ENCODE assay signal across 8 mouse cellular contexts in genomic region chr14:75787794-75788175, GRCm38 (mm10). TPM values are rescaled to one million over a fixed set of nuclear protein-coding genes. Genes with fewer than 3 reads are reported as not detected.
A peak's percentile ranks its signal among the peaks of the same experiment; 100 is the strongest.
DNase-seq lines count a peak whose midpoint lies in the region; ATAC-seq and TF ChIP-seq lines count a peak whose summit lies in the region.

No protein-coding gene starts in this region.

- WGBS in lung, embryonic 14.5 days, result 32% methylated on average over 7 of the region's 7 CpGs
- WGBS in embryonic facial prominence, embryonic 14.5 days, result 30% methylated on average over 7 of the region's 7 CpGs
- WGBS in intestine, embryonic 14.5 days, result 37% methylated on average over 7 of the region's 7 CpGs
- WGBS in neural tube, embryonic 13.5 days, result 33% methylated on average over 7 of the region's 7 CpGs

- peak; percentile 6 for DNase-seq in lung, embryonic 14.5 days
- no peak for DNase-seq in lung, postnatal 36 days
- DNase-seq in embryonic facial prominence, embryonic 14.5 days (ENCODE audit: low spot score), result no peak
- DNase-seq in intestine, embryonic 14.5 days (ENCODE audit: low spot score), result no peak
- DNase-seq in layer of hippocampus, adult 8-10 months (ENCODE audit: low spot score in 2 of 2), result no peak
- no peak for DNase-seq in adrenal gland, postnatal 4 days (ENCODE audit: low spot score in 2 of 2)
- no peak for DNase-seq in urinary bladder, postnatal 14 days (ENCODE audit: low spot score)

- H3K4me1 ChIP-seq in lung, embryonic 14.5 days (ENCODE audit: insufficient read depth), result peaks cover 3% of the 10 kb centered on the region; the same call in 1 of the 2 replicates
- peaks cover 5% of the 10 kb centered on the region; the same call in 1 of the 2 replicates for H3K4me1 ChIP-seq in embryonic facial prominence, embryonic 14.5 days (ENCODE audit: control insufficient read depth, insufficient read depth, low read length)
- H3K4me1 ChIP-seq in intestine, embryonic 14.5 days (replicated peaks; ENCODE audit: control insufficient read depth, insufficient read depth, low read length), result no peaks in the 10 kb centered on the region
- peaks cover 8% of the 10 kb centered on the region for H3K4me1 ChIP-seq in neural tube, embryonic 13.5 days (replicated peaks)

- H3K4me2 ChIP-seq in lung, embryonic 14.5 days, result peak overlapping the region; percentile 84
- peak overlapping the region; percentile 88 for H3K4me2 ChIP-seq in embryonic facial prominence, embryonic 14.5 days (ENCODE audit: low read depth, low read length)
- H3K4me2 ChIP-seq in intestine, embryonic 14.5 days (ENCODE audit: low read length), result peak overlapping the region; percentile 54
- peak overlapping the region; percentile 68 for H3K4me2 ChIP-seq in neural tube, embryonic 13.5 days

- no peak for TF ChIP-seq CTCF in lung, embryonic 14.5 days (IDR thresholded peaks at IDR 0.05; ENCODE audit: low read depth)

- H3K27me3 ChIP-seq in lung, embryonic 14.5 days (ENCODE audit: insufficient read depth, low read length), result 0 out of 2 replicates have a peak, but pooled peaks cover 8% of the 10 kb centered on the region
- peaks cover 21% of the 10 kb centered on the region for H3K27me3 ChIP-seq in embryonic facial prominence, embryonic 14.5 days (replicated peaks; ENCODE audit: control insufficient read depth, insufficient read depth, low read length)
- peaks cover 14% of the 10 kb centered on the region; the same call in 1 of the 2 replicates for H3K27me3 ChIP-seq in intestine, embryonic 14.5 days (replicated peaks; ENCODE audit: control insufficient read depth, insufficient read depth, low read length)
- peaks cover 22% of the 10 kb centered on the region for H3K27me3 ChIP-seq in neural tube, embryonic 13.5 days

- ATAC-seq in lung, embryonic 14.5 days (ENCODE audit: insufficient read depth), result no peak
- no peak for ATAC-seq in embryonic facial prominence, embryonic 14.5 days (ENCODE audit: low read depth)
- ATAC-seq in intestine, embryonic 14.5 days (replicated peaks; ENCODE audit: low FRiP score, low TSS enrichment, low read depth), result no peak
- no peak for ATAC-seq in neural tube, embryonic 13.5 days (ENCODE audit: low read depth)

- H3K4me3 ChIP-seq in lung, embryonic 14.5 days (ENCODE audit: low read depth, low read length), result peak overlapping the region; percentile 70; the same call in 1 of the 2 replicates
- H3K4me3 ChIP-seq in embryonic facial prominence, embryonic 14.5 days (ENCODE audit: low read depth, low read length), result peak overlapping the region; percentile 73
- H3K4me3 ChIP-seq in intestine, embryonic 14.5 days (ENCODE audit: low read depth, low read length), result no peak overlapping the region
- peak overlapping the region; percentile 75; the same call in 1 of the 2 replicates for H3K4me3 ChIP-seq in neural tube, embryonic 13.5 days

- no peak overlapping the region for H3K9ac ChIP-seq in lung, embryonic 14.5 days
- H3K9ac ChIP-seq in embryonic facial prominence, embryonic 14.5 days (ENCODE audit: low read depth, low read length), result no peak overlapping the region
- no peak overlapping the region for H3K9ac ChIP-seq in intestine, embryonic 14.5 days (ENCODE audit: low read length)
- H3K9ac ChIP-seq in neural tube, embryonic 13.5 days, result no peak overlapping the region

- no peaks in the 10 kb centered on the region for H3K36me3 ChIP-seq in lung, embryonic 14.5 days (ENCODE audit: insufficient read depth)
- no peaks in the 10 kb centered on the region for H3K36me3 ChIP-seq in embryonic facial prominence, embryonic 14.5 days (ENCODE audit: control insufficient read depth, insufficient read depth, low read length)
- H3K36me3 ChIP-seq in intestine, embryonic 14.5 days (ENCODE audit: control insufficient read depth, insufficient read depth, low read length), result no peaks in the 10 kb centered on the region
- no peaks in the 10 kb centered on the region for H3K36me3 ChIP-seq in neural tube, embryonic 13.5 days

- no peaks in the 10 kb centered on the region for H3K9me3 ChIP-seq in lung, embryonic 14.5 days (ENCODE audit: low read depth, low read length)
- H3K9me3 ChIP-seq in embryonic facial prominence, embryonic 14.5 days (ENCODE audit: control insufficient read depth, low read length), result no peaks in the 10 kb centered on the region
- no peaks in the 10 kb centered on the region for H3K9me3 ChIP-seq in intestine, embryonic 14.5 days (ENCODE audit: control insufficient read depth, low read length)
- H3K9me3 ChIP-seq in neural tube, embryonic 13.5 days, result no peaks in the 10 kb centered on the region

- no peak overlapping the region for H3K27ac ChIP-seq in lung, embryonic 14.5 days (ENCODE audit: low read depth)
- no peak overlapping the region for H3K27ac ChIP-seq in embryonic facial prominence, embryonic 14.5 days (replicated peaks; ENCODE audit: low read depth, low read length)
- H3K27ac ChIP-seq in intestine, embryonic 14.5 days (ENCODE audit: low read depth), result no peak overlapping the region
- no peak overlapping the region for H3K27ac ChIP-seq in neural tube, embryonic 13.5 days (replicated peaks)

RNA-seq across cellular contexts. Expression of gene Slc25a30, which starts 0.9 kb away (rescaled TPM):
- 4.1 and 4.7 TPM in 2 replicates for polyA plus RNA-seq in lung, embryonic 14.5 days (2014; fragmentation: Nextera tagmentation; extraction: Ambion mirVana)
- 4.3 and 4.4 TPM in 2 replicates for polyA plus RNA-seq in embryonic facial prominence, embryonic 14.5 days (2014; fragmentation: Nextera tagmentation; extraction: Ambion mirVana)
- polyA plus RNA-seq in intestine, embryonic 14.5 days (2014; fragmentation: Nextera tagmentation; extraction: Ambion mirVana), result 4.7 and 5.4 TPM in 2 replicates
- 8.5 and 10.2 TPM in 2 replicates for polyA plus RNA-seq in neural tube, embryonic 13.5 days (2015; fragmentation: Nextera tagmentation; extraction: Ambion mirVana)
- 10 to 100 TPM; 13.0 to 15.3 (median 14.3) TPM for total RNA-seq in layer of hippocampus, adult 8-10 months (2022)
- total RNA-seq in adrenal gland, postnatal 4 days (2021), result 10 to 100 TPM; 46.9 to 51.2 TPM

RNA-seq across cellular contexts. Expression of gene Cog3, which starts 33.5 kb away (rescaled TPM):
- polyA plus RNA-seq in lung, embryonic 14.5 days (2014; fragmentation: Nextera tagmentation; extraction: Ambion mirVana), result 25.4 and 26.1 TPM in 2 replicates
- 23.5 and 26.1 TPM in 2 replicates for polyA plus RNA-seq in embryonic facial prominence, embryonic 14.5 days (2014; fragmentation: Nextera tagmentation; extraction: Ambion mirVana)
- polyA plus RNA-seq in intestine, embryonic 14.5 days (2014; fragmentation: Nextera tagmentation; extraction: Ambion mirVana), result 22.5 and 24.9 TPM in 2 replicates
- 17.1 and 19.5 TPM in 2 replicates for polyA plus RNA-seq in neural tube, embryonic 13.5 days (2015; fragmentation: Nextera tagmentation; extraction: Ambion mirVana)
- 10 to 100 TPM; 25.6 to 29.1 (median 27.2) TPM for total RNA-seq in layer of hippocampus, adult 8-10 months (2022)
- total RNA-seq in adrenal gland, postnatal 4 days (2021), result 10 to 100 TPM; 30.5 to 32.2 TPM

RNA-seq across cellular contexts. Expression of gene Tpt1, which starts 57.1 kb away (rescaled TPM):
- 1,140 and 1,218 TPM in 2 replicates for polyA plus RNA-seq in lung, embryonic 14.5 days (2014; fragmentation: Nextera tagmentation; extraction: Ambion mirVana)
- polyA plus RNA-seq in embryonic facial prominence, embryonic 14.5 days (2014; fragmentation: Nextera tagmentation; extraction: Ambion mirVana), result 1,262 and 1,432 TPM in 2 replicates
- polyA plus RNA-seq in intestine, embryonic 14.5 days (2014; fragmentation: Nextera tagmentation; extraction: Ambion mirVana), result 1,249 and 1,259 TPM in 2 replicates
- 917 and 951 TPM in 2 replicates for polyA plus RNA-seq in neural tube, embryonic 13.5 days (2015; fragmentation: Nextera tagmentation; extraction: Ambion mirVana)
- 1,000 to 10,000 TPM in 2 of 4 experiments, 100 to 1,000 TPM in 2; 898 to 1,122 (median 1,004) TPM for total RNA-seq in layer of hippocampus, adult 8-10 months (2022)
- total RNA-seq in adrenal gland, postnatal 4 days (2021), result 1,000 to 10,000 TPM; 3,227 to 3,375 TPM
